Mouse (Mus musculus) spleen, adult 10 weeks (tissue): ENCODE measurements around the gene E330021D16Rik. TPM values are rescaled to one million over a fixed set of nuclear protein-coding genes. Genes with fewer than 3 reads are reported as not detected.

ENCODE experiments used
- polyA plus RNA-seq: library from polyadenylated mRNA; stranded (reverse); fragments of 350-450 nt; fragmentation: Illumina TruSeq; extraction: RNeasy Lipid Tissue Mini Kit (QIAGEN cat#74804); gene quantifications from one replicate; pipeline ENCODE4 v1.2.3, GENCODE M21; 2015; ENCODE audit warnings: low replicate concordance; ENCODE audit not compliant: insufficient read depth

E330021D16Rik gene
- not detected for polyA plus RNA-seq

DNA sequence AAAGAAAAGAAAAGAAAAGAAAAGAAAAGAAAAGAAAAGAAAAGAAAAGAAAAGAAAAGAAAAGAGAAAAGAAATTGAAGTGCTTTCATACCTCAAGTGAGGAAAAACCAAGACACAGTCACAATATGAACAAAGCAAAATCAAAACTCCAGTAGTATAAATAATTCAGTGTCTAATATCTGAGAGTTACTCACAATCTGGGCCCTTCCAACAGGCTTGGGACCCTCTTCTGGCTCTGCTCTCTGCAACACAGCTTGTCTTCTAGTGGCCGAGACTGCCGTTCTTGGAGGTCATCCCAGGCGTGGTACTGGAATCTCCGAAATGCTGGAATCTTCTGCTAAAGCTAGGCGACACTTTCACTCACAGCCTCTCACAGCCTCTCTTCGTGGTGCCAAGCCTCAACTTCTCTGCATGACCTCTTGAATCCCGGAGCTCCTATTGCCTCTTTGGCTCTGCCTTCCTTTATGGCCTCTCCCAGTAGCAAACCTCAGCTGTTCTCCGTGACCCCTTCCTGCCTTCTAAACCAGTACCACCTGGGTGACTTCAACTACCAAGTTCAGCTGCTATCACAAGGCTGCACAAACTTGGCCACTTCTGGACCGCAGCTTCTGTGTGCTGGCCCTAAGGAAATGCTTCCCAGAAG lies at the start of gene E330021D16Rik:
TSS of gene E330021D16Rik (minus strand) at position 437 of the 643 bp plus-strand sequence.

Other genes with a start within 250 kb of the E330021D16Rik start
- gene Grin2b, start 242.1 kb downstream of the E330021D16Rik start, polyA plus RNA-seq = not detected
- not detected for gene Gm8994, start 88.0 kb downstream of the E330021D16Rik start, polyA plus RNA-seq
- 96.1 TPM for gene Atf7ip, start 90.6 kb upstream of the E330021D16Rik start, polyA plus RNA-seq
- 304 TPM for gene Plbd1, start 246.4 kb upstream of the E330021D16Rik start, polyA plus RNA-seq